Mouse (Mus musculus) left cerebral cortex, adult 2 months (tissue): ENCODE data around the gene Plekhj1. TPM values are rescaled to one million over a fixed set of nuclear protein-coding genes. Genes with fewer than 3 reads are reported as not detected.

Experiments
- DNase-seq, 2 experiments: peaks; one replicate each; pipeline ENCODE4 v3.0.0; 2021 to 2022; ENCODE audit warnings: low spot score in 2 of 2, mixed read lengths in 1 of 2; ENCODE audit errors: extremely low spot score in 1 of 2
- H3K27ac ChIP-seq: fragments of 200-600 bp; 2 replicates; pipeline ENCODE4 v1.8.1; 2022
- H3K4me3 ChIP-seq: fragments of 200-600 bp; 2 replicates; pipeline ENCODE4 v1.8.1; 2022
- CTCF ChIP-seq: fragments of 200-600 bp; IDR thresholded peaks from 2 replicates; pipeline ENCODE4 v1.8.1; 2022; ENCODE audit warnings: antibody characterized with exemption, mild to moderate bottlenecking, moderate library complexity
- intact Hi-C: fragments of 180-260 bp; cut with DNase I; formaldehyde crosslinking; loops from one replicate; pipeline ENCODE4 v1.15.1; 2025
- total RNA-seq, 2 experiments: library from RNA; stranded (reverse); gene quantifications; 2 replicates each; pipeline ENCODE4 v1.2.3; 2021

Gene Plekhj1
- total RNA-seq, 2 experiments from 2014 or later, result 68.2 to 71.0 TPM

- no peak for TF ChIP-seq CTCF
- Histone ChIP-seq H3K27ac (peak overlapping the region; percentile 98), H3K4me3 (peak overlapping the region; percentile 98)
- no peak for DNase-seq
- intact Hi-C loops, result loop anchor here (2.0 kb wide), 1 partner anchor 44 kb away; the partner anchor contains the start of gene Dot1l
Observed at GRCm38 (mm10) chr10:80799070-80799566, 692 bp upstream of the Plekhj1 start.

GRCm38 (mm10) chr10:80797186-80798149, 958 bp downstream of the Plekhj1 start:
- TF ChIP-seq CTCF, result no peak
- no peak for DNase-seq
- intact Hi-C loops, result loop anchor here (2.0 kb wide), 1 partner anchor 43 kb away; the partner anchor contains the start of gene Dot1l
- Histone ChIP-seq H3K4me3 (peak overlapping the region; percentile 98), H3K27ac (peak overlapping the region; percentile 98)

GRCm38 (mm10) chr10:80796307-80796848, 2.0 kb downstream of the Plekhj1 start:
- TF ChIP-seq CTCF, result no peak
- intact Hi-C loops, result no loop called here
- H3K27ac ChIP-seq, result no peak overlapping the region

GRCm38 (mm10) chr10:80794750-80795149, 3.7 kb downstream of the Plekhj1 start:
- TF ChIP-seq CTCF, result no peak
- DNase-seq, result no peak
- intact Hi-C loops, result no loop called here
- Histone ChIP-seq H3K4me3 (no peak overlapping the region), H3K27ac (no peak overlapping the region)

More at GRCm38 (mm10) chr10:80796307-80796848, 2.0 kb downstream of the Plekhj1 start:
- no peak for DNase-seq
- peak overlapping the region; percentile 98; the same call in 1 of the 2 replicates for H3K4me3 ChIP-seq

- H3K4me3 ChIP-seq, result no peak overlapping the region
- intact Hi-C loops, result no loop called here
- no peak for DNase-seq
- TF ChIP-seq CTCF, result no peak
- H3K27ac ChIP-seq, result no peak overlapping the region
Observed at GRCm38 (mm10) chr10:80793803-80794202, 4.6 kb downstream of the Plekhj1 start.

GRCm38 (mm10) chr10:80793033-80793784, 5.2 kb downstream of the Plekhj1 start:
- intact Hi-C loops, result no loop called here
- no peak for DNase-seq
- Histone ChIP-seq H3K27ac (peak overlapping the region; percentile 74; the same call in 1 of the 2 replicates), H3K4me3 (no peak overlapping the region)
- no peak for TF ChIP-seq CTCF

- DNase-seq, result no peak
- intact Hi-C loops, result no loop called here
- Histone ChIP-seq H3K27ac (peak overlapping the region; percentile 74), H3K4me3 (no peak overlapping the region)
- no peak for TF ChIP-seq CTCF
Observed at GRCm38 (mm10) chr10:80792175-80793032, 6.0 kb downstream of the Plekhj1 start.

GRCm38 (mm10) chr10:80791476-80792174, 6.8 kb downstream of the Plekhj1 start:
- TF ChIP-seq CTCF, result no peak; the same call in 1 of the 2 replicates
- peak overlapping the region; percentile 74 for H3K27ac ChIP-seq
- intact Hi-C loops, result no loop called here
- no peak overlapping the region for H3K4me3 ChIP-seq
- peak in 1 of 2 experiments; percentile 57 for DNase-seq

GRCm38 (mm10) chr10:80790761-80791404, 7.5 kb downstream of the Plekhj1 start:
- H3K27ac ChIP-seq, result peak overlapping the region; percentile 74
- H3K4me3 ChIP-seq, result no peak overlapping the region
- DNase-seq, result no peak
- no peak for TF ChIP-seq CTCF
- intact Hi-C loops, result no loop called here

- intact Hi-C loops, result no loop called here
- no peak for TF ChIP-seq CTCF
Observed at GRCm38 (mm10) chr10:80787517-80787916, 10.9 kb downstream of the Plekhj1 start.

More at GRCm38 (mm10) chr10:80787517-80787916, 10.9 kb downstream of the Plekhj1 start:
- Histone ChIP-seq H3K27ac (no peak overlapping the region), H3K4me3 (no peak overlapping the region)
- no peak for DNase-seq
